12 mouse cellular contexts compared by ENCODE assay signal in the genomic region with DNA sequence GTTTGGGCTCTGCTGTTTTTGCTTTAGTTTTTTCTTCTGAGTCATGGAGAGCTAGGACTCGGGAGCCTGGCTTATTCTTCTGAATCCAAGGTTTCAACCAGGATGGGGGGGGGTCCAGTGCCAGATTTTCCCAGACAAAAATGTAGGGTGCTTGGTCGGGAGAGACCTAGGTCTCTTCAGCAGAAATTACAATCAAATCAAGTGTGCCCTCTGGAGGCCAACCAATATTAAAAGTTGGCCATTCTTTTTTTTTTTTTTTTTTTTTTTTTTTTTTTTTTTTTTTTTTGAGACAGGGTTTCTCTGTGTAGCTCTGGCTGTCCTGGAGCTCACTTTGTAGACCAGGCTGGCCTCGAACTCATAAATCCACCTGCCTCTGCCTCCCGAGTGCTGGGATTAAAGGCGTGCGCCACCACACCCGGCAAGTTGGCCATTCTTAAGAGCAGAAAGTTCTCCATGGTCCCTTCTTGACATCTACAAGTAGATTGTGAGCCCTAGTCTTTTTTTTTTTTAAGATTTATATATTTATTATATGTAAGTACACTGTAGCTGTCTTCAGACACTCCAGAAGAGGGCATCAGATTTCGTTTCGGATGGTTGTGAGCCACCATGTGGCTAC. TPM values are rescaled to one million over a fixed set of nuclear protein-coding genes. Genes with fewer than 3 reads are reported as not detected.
DNase-seq lines count a peak whose midpoint lies in the region; ATAC-seq and TF ChIP-seq lines count a peak whose summit lies in the region.
"Not testable (repeated sequence)": the region's sequence is repeated elsewhere in the genome, so short reads cannot be mapped to it uniquely, and the experiment has no call there.
"Had no signal": no experiment of that assay in that cellular context is flagged by ENCODE, and none has a peak within 500 bp of the region (broad histone marks: within the 10 kb centered on the region; RNA-seq: fewer than 3 reads in every experiment).

No protein-coding gene starts in this region.

- not testable (repeated sequence) for H3K36me3 ChIP-seq in CH12.LX (replicated peaks in 1 of 2; ENCODE audit: control insufficient read depth in 1 of 2, insufficient read depth in 1 of 2, low read length in 1 of 2); forebrain, postnatal 0 days (ENCODE audit: insufficient read depth); kidney, adult 2 months (ENCODE audit: control insufficient read depth, insufficient read depth, low read length); splenic B cell, adult 2 months (ENCODE audit: control insufficient read depth, insufficient read depth, low read length, poor library complexity, severe bottlenecking)

- not testable (repeated sequence) for H3K4me3 ChIP-seq in CH12.LX (replicated peaks in 1 of 3; ENCODE audit: low read depth in 2 of 3, low read length in 2 of 3, poor library complexity in 1 of 3); forebrain, postnatal 0 days (ENCODE audit: low read depth, low read length); kidney, adult 2 months (ENCODE audit: insufficient read depth, low read depth, low read length); left cerebral cortex, adult 2 months

- dilution Hi-C loops in CH12.LX (cut with MboI; ENCODE audit: extremely low pct_ligation_motif_present, extremely low pct_unique_long_range_greater_than_20kb, low sequenced_read_pairs) = not testable (repeated sequence)

- peak in 1 of 2 experiments; percentile 39; a peak in 2 of 4 replicates for TF ChIP-seq CTCF in CH12.LX (conservative IDR thresholded peaks at IDR 0.05 in 1 of 2, IDR thresholded peaks at IDR 0.05 in 1 of 2; ENCODE audit: low read depth in 2 of 2, low read length in 2 of 2)
- TF ChIP-seq CTCF in forebrain, postnatal 0 days (IDR thresholded peaks at IDR 0.05; ENCODE audit: low read depth) = 0 out of 2 replicates have a peak, but pooled peaks have one; percentile 8
- TF ChIP-seq CTCF in kidney, adult 2 months (conservative IDR thresholded peaks at IDR 0.05; ENCODE audit: insufficient read depth, insufficient read length, low read depth, low read length) = not testable (repeated sequence)
- TF ChIP-seq CTCF in left cerebral cortex, adult 2 months (IDR thresholded peaks at IDR 0.05) = peak; percentile 23

- H3K9ac ChIP-seq in CH12.LX (ENCODE audit: insufficient read depth, low read depth); forebrain, postnatal 0 days: not testable (repeated sequence)

- H3K27me3 ChIP-seq in CH12.LX (replicated peaks); forebrain, postnatal 0 days (ENCODE audit: insufficient read depth, low read length); kidney, adult 2 months (replicated peaks; ENCODE audit: control insufficient read depth, insufficient read depth, low read length); splenic B cell, adult 2 months (ENCODE audit: control insufficient read depth, insufficient read depth, low read length, poor library complexity, severe bottlenecking): not testable (repeated sequence)

- TF ChIP-seq EP300 in CH12.LX (IDR thresholded peaks at IDR 0.05; ENCODE audit: low read length) = not testable (repeated sequence)

- not testable (repeated sequence) for DNase-seq in CH12.LX (ENCODE audit: extremely low read depth); forebrain, postnatal 0 days; left cerebral cortex, adult 2 months (ENCODE audit: extremely low spot score in 1 of 2, low spot score in 2 of 2)
- peak; percentile 51 for DNase-seq in adipocyte (ENCODE audit: low spot score)
- peak; percentile 25 for DNase-seq in kidney, adult 2 months
- DNase-seq in lung, postnatal 25 days (ENCODE audit: low spot score) = peak; percentile 7
- peak; percentile 33 for DNase-seq in splenic B cell, adult 2 months (ENCODE audit: low read depth, low spot score)

- TF ChIP-seq RAD21 in CH12.LX (IDR thresholded peaks at IDR 0.05; ENCODE audit: low read depth, low read length) = peak; percentile 28

- not testable (repeated sequence) for ATAC-seq in forebrain, postnatal 0 days

- H3K4me1 ChIP-seq in CH12.LX (ENCODE audit: control insufficient read depth in 1 of 2, insufficient read depth in 2 of 2); forebrain, postnatal 0 days (ENCODE audit: insufficient read depth); kidney, adult 2 months (ENCODE audit: control insufficient read depth, insufficient read depth, low read length): not testable (repeated sequence)

- intact Hi-C loops in left cerebral cortex, adult 2 months (cut with DNase I) = loop anchor here (1.0 kb wide), 1 partner anchor 60 kb away; no protein-coding TSS in a partner anchor

- H3K27ac ChIP-seq in CH12.LX (ENCODE audit: insufficient read depth, low read depth); forebrain, postnatal 0 days (ENCODE audit: low read depth, low read length); kidney, adult 2 months (ENCODE audit: insufficient read depth, low read depth, low read length); left cerebral cortex, adult 2 months: not testable (repeated sequence)

- H3K9me3 ChIP-seq in CH12.LX (replicated peaks; ENCODE audit: low read length); forebrain, postnatal 0 days (ENCODE audit: low read length): not testable (repeated sequence)

- not testable (repeated sequence) for TF ChIP-seq POLR2A in CH12.LX (IDR thresholded peaks at IDR 0.05; ENCODE audit: low read depth, low read length); kidney, adult 2 months (IDR thresholded peaks at IDR 0.05; ENCODE audit: low read depth, low read length)

- 86% methylated on average over 9 of the region's 9 CpGs for WGBS in forebrain, postnatal 0 days
- 73% methylated on average over 9 of the region's 9 CpGs for WGBS in kidney, adult 2 months

- in situ Hi-C loops in CH12.LX (cut with MboI; ENCODE audit: low pct_ligation_motif_present, low pct_unique_long_range_greater_than_20kb, low sequenced_read_pairs) = loop anchor here (10.0 kb wide), 1 partner anchor 57 kb away; no protein-coding TSS in a partner anchor

- not testable (repeated sequence) for H3K4me2 ChIP-seq in CH12.LX (ENCODE audit: insufficient read depth, low read depth, poor library complexity, severe bottlenecking); forebrain, postnatal 0 days (ENCODE audit: low read depth)

- H3K79me2 ChIP-seq in CH12.LX (replicated peaks; ENCODE audit: control insufficient read depth, extremely low read depth, insufficient read depth, poor library complexity, severe bottlenecking) = not testable (repeated sequence)

TF ChIP-seq in CH12.LX, 34 proteins besides CTCF, POLR2A, EP300 and RAD21:
- TF ChIP-seq SMC3 (IDR thresholded peaks at IDR 0.05; ENCODE audit: low read depth, low read length) = peak; percentile 22; the same call in 1 of the 2 replicates
- TF ChIP-seq ZNF384 (IDR thresholded peaks at IDR 0.05; ENCODE audit: low read depth, low read length) = peak; percentile 93

RNA-seq across cellular contexts. Expression of a gene that starts 10.1 kb away (rescaled TPM):
- total RNA-seq in CH12.LX (2012; rRNA removed) (34.8 and 37.0 TPM in 2 replicates), CH12.LX (2014; rRNA removed) (47.0 and 47.5 TPM in 2 replicates)
- 45.8 and 48.2 TPM in 2 replicates for polyA plus RNA-seq in CH12.LX (2012; ENCODE audit: insufficient read length, low read depth)
- total RNA-seq in forebrain, postnatal 0 days (2014; rRNA removed) = 31.1 and 33.5 TPM in 2 replicates
- 36.0 and 41.5 TPM in 2 replicates for polyA plus RNA-seq in forebrain, postnatal 0 days (2015; fragmentation: Nextera tagmentation; extraction: Ambion mirVana)
- 6.3 and 7.4 TPM in 2 replicates for polyA plus RNA-seq in kidney, adult 2 months (2012; rRNA removed)
- 10 to 100 TPM; 29.9 to 40.3 TPM for total RNA-seq in left cerebral cortex, adult 2 months (2021)

RNA-seq across cellular contexts. Expression of a gene that starts 26.3 kb away (rescaled TPM):
- 5.0 and 13.4 TPM in 2 replicates for total RNA-seq in CH12.LX (2012; rRNA removed)
- 1.4 and 1.9 TPM in 2 replicates for total RNA-seq in CH12.LX (2014; rRNA removed)
- polyA plus RNA-seq in CH12.LX (2012; ENCODE audit: insufficient read length, low read depth) = 1.9 TPM in 2 replicates
- total RNA-seq in forebrain, postnatal 0 days (2014; rRNA removed) = 0.69 and 1.6 TPM in 2 replicates
- polyA plus RNA-seq in forebrain, postnatal 0 days (2015; fragmentation: Nextera tagmentation; extraction: Ambion mirVana) = 1.6 and 1.9 TPM in 2 replicates
- polyA plus RNA-seq in kidney, adult 2 months (2012; rRNA removed) = 59.5 and 73.8 TPM in 2 replicates
- under 1 TPM in 1 of 2 experiments, not detected in 1; 0.20 TPM for total RNA-seq in left cerebral cortex, adult 2 months (2021)
- total RNA-seq: adrenal gland, adult 18-20 months; adrenal gland, postnatal 36 days; gastrocnemius, postnatal 25 days; heart, postnatal 36 days had no signal
- polyA plus RNA-seq: macrophage had no signal
